Mouse (Mus musculus) liver, embryonic 14.5 days (tissue): ENCODE results near the gene Mrps17.

Experiments
- CTCF ChIP-seq: IDR thresholded peaks from 2 replicates; pipeline ENCODE4 v1.5.1; 2016; ENCODE audit warnings: antibody characterized with exemption, low read depth, control low read depth
- EP300 ChIP-seq: IDR thresholded peaks from 2 replicates; pipeline ENCODE4 v1.6.1; 2016; ENCODE audit warnings: antibody characterized with exemption, low read depth

DNA sequence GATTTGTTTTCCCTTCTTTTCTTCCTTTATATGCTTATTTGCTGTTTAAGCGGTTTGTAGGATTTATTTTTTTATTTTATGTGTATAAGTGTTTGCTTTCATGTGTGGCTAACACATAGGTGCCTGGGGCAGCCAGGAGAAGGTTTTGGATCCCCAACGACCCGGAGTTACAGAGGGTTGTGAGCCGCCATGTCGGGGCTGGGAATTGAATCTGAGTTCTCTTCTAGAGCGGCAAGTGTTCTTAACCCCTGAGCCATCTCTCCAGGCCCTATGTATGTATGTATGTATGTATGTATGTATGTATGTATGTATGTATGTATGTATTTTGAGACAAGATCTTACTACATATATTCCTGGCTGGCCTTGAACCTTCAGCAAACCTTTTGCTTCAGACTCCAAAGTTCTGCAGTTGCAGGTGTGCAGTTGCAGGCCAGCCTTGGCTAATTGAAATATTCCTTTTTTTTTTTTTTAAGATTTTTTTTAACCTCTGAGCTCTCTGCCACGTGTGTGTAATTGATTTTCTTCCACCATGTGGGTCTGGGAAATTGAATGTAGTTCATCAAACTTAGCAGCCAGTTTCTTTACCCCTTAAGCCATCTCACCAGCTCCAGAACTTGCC lies 10.6 kb downstream of the Mrps17 start:
- TF ChIP-seq CTCF (no peak), EP300 (no peak)
